Mouse (Mus musculus) cerebellum, adult 2 months (tissue): Measurements from ENCODE around the gene Slc5a4b.

ENCODE experiments used
- CTCF ChIP-seq: fragments of 200-500 bp; IDR thresholded peaks from 2 replicates; pipeline ENCODE4 v1.5.1; 2011; ENCODE audit warnings: low read depth, mild to moderate bottlenecking, control low read depth, low read length, moderate library complexity, borderline replicate concordance; ENCODE audit not compliant: insufficient read depth
- POLR2A ChIP-seq: fragments of 200-500 bp; IDR thresholded peaks from 2 replicates; pipeline ENCODE4 v1.6.1; 2011; ENCODE audit warnings: low read length, control low read depth, borderline replicate concordance; ENCODE audit not compliant: insufficient read depth

GRCm38 (mm10) chr10:76035277-76035676 lies 75.5 kb downstream of the Slc5a4b start:
- TF ChIP-seq CTCF = no peak
- TF ChIP-seq POLR2A = no peak
